Mouse (Mus musculus) lung, postnatal 0 days (tissue): ENCODE results near the gene Glis1.

ENCODE experiments used
- CTCF ChIP-seq: IDR thresholded peaks from 2 replicates; pipeline ENCODE4 v1.5.1; 2016; ENCODE audit warnings: antibody characterized with exemption, mild to moderate bottlenecking
- EP300 ChIP-seq: IDR thresholded peaks from 2 replicates; pipeline ENCODE4 v1.6.1; 2016; ENCODE audit warnings: antibody characterized with exemption, mild to moderate bottlenecking, control low read depth

- TF ChIP-seq CTCF (no peak), EP300 (no peak)
Observed at GRCm38 (mm10) chr4:107438741-107439140, 4.3 kb downstream of the Glis1 start.
